Mouse (Mus musculus): ENCODE measurements around the gene Olfr1047. TPM values are rescaled to one million over a fixed set of nuclear protein-coding genes. Genes with fewer than 3 reads are reported as not detected.
"Not testable (repeated sequence)": the region's sequence is repeated elsewhere in the genome, so short reads cannot be mapped to it uniquely, and the experiment has no call there.

Olfr1047 gene
- total RNA-seq (2014; fragmentation: Nextera tagmentation): not detected in 2 replicates
- not detected in 2 replicates for total RNA-seq (2017)

- ATAC-seq (replicated peaks; ENCODE audit: low FRiP score, low TSS enrichment, poor library complexity, severe bottlenecking): no peak
Observed at GRCm38 (mm10) chr2:86231301-86231700, at the start of gene Olfr1047. Gene Olfr1047 (minus strand): TSS chr2:86231401.

GRCm38 (mm10) chr2:86278988-86279387 lies 47.8 kb upstream of the Olfr1047 start, which contains the start of gene Olfr1051:
Gene Olfr1051 (minus strand): TSS chr2:86279088.
- ATAC-seq (replicated peaks; ENCODE audit: low FRiP score, low TSS enrichment, poor library complexity, severe bottlenecking): not testable (repeated sequence)

- not testable (repeated sequence) for ATAC-seq (replicated peaks; ENCODE audit: low FRiP score, low TSS enrichment, poor library complexity, severe bottlenecking)
Observed at GRCm38 (mm10) chr2:86258228-86258627, 27.0 kb upstream of the Olfr1047 start, which contains the start of gene Olfr1049. Gene Olfr1049 (minus strand): TSS chr2:86258328.

GRCm38 (mm10) chr2:86240189-86240588 lies 9.0 kb upstream of the Olfr1047 start, which contains the start of gene Olfr1048:
Gene Olfr1048 (minus strand): TSS chr2:86240289.
- ATAC-seq (replicated peaks; ENCODE audit: low FRiP score, low TSS enrichment, poor library complexity, severe bottlenecking): no peak

- ATAC-seq (replicated peaks; ENCODE audit: low FRiP score, low TSS enrichment, poor library complexity, severe bottlenecking): no peak
Observed at GRCm38 (mm10) chr2:86219214-86219613, 12.0 kb downstream of the Olfr1047 start, which contains the start of gene Olfr1046. Gene Olfr1046 (minus strand): TSS chr2:86219314.

- no peak for ATAC-seq (replicated peaks; ENCODE audit: low FRiP score, low TSS enrichment, poor library complexity, severe bottlenecking)
Observed at GRCm38 (mm10) chr2:86202909-86203308, 28.3 kb downstream of the Olfr1047 start, which contains the start of gene Olfr1045. Gene Olfr1045 (minus strand): TSS chr2:86203009.

DNA sequence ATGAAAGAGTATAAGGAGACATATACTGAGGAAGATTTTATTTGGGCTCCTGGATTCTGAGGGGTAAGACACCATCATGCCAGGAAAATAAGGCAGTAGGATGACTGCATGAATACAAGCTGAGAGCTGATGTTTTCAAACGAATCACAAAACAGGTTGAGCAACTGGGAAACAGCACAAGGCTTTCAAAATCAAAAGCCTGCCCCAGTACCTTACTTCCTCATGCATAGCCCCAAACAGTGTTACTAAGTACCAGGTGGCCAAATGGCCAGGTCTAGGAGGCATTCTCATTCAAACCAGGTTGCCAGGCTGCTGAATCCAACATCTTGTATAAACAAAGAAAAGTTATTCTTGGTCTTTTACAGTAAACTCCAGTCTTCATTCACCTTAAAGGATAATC lies 35.3 kb downstream of the Olfr1047 start:
- no peak for ATAC-seq (replicated peaks; ENCODE audit: low FRiP score, low TSS enrichment, poor library complexity, severe bottlenecking)

DNA sequence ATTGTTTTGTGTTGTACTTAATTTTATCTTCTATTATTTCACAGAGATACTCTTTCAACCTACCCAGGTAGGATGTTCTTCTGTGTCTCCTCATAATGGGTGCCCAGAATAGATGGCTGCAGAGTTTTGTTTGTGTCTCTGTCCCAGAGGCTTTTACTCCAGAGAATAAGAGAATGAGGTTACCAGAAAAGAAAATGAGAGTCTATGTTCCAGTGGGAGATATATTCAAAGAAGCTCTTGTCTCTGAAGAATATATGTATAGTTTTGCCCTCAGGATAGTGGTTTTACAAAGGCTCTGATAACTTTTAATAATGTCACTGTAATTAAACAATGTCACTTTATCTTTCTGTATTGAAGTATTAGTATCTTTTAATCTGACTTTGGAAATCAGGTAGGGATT lies 45.6 kb downstream of the Olfr1047 start, which contains the start of gene Olfr52:
TSS of gene Olfr52 (minus strand) at position 101 of the 400 bp plus-strand sequence.
- no peak for ATAC-seq (replicated peaks; ENCODE audit: low FRiP score, low TSS enrichment, poor library complexity, severe bottlenecking)

DNA sequence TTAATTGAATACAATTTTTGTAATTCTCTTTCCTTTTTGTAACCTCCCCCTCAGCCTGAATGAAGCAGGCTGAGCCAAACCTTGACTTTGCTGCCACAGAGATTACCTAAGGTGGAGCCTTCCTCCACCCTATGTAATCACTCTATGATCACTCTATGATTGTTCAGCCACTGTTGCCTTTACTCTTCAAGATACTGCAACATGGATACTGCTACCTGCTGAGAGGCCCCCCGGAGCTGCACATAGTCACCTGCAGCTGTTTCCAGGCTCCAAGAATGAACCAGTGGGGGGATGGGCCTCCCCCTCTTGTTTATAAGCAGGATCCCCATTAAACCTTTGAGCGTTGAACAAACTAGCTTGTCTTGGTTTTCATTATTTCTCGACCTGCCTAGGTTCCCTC lies 51.3 kb downstream of the Olfr1047 start:
- no peak for ATAC-seq (replicated peaks; ENCODE audit: low FRiP score, low TSS enrichment, poor library complexity, severe bottlenecking)

DNA sequence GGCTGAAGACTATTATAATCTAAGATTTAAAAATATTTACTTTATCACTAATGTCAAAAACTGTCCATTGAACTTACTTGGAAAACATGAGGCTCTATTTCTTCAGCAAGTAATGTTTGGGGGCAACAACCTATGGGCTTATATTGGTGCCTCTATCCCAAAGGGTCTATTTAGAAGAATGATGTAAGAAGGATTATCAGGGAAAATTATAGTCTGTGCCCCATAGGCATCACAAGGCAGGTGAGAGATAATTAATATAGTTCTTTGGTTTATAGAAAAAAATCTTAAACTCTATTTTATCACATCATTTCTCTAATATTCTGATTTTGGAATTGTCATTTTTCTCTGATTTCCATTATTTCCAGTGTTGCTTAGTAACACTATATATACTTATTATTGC lies 53.5 kb downstream of the Olfr1047 start, which contains the start of gene Olfr1044:
TSS of gene Olfr1044 (minus strand) at position 101 of the 400 bp plus-strand sequence.
- no peak for ATAC-seq (replicated peaks; ENCODE audit: low FRiP score, low TSS enrichment, poor library complexity, severe bottlenecking)

Other genes with a start within 250 kb of the Olfr1047 start
- gene Olfr1031, start 241.1 kb downstream of the Olfr1047 start, total RNA-seq (2014; fragmentation: Nextera tagmentation): not detected in 2 replicates
- not detected in 2 replicates for gene Olfr1031, start 241.1 kb downstream of the Olfr1047 start, total RNA-seq (2017)
- not detected in 2 replicates for gene Olfr1032, start 225.9 kb downstream of the Olfr1047 start, total RNA-seq (2014; fragmentation: Nextera tagmentation)
- not detected in 2 replicates for gene Olfr1032, start 225.9 kb downstream of the Olfr1047 start, total RNA-seq (2017)
- 0.09 TPM in 1 of 2 replicates, not detected in the other for gene Olfr1033, start 210.8 kb downstream of the Olfr1047 start, total RNA-seq (2014; fragmentation: Nextera tagmentation)
- not detected in 2 replicates for gene Olfr1033, start 210.8 kb downstream of the Olfr1047 start, total RNA-seq (2017)
- not detected in 2 replicates for gene Olfr1034, start 185.5 kb downstream of the Olfr1047 start, total RNA-seq (2014; fragmentation: Nextera tagmentation)
- not detected in 2 replicates for gene Olfr1034, start 185.5 kb downstream of the Olfr1047 start, total RNA-seq (2017)
- gene Olfr1036, start 157.4 kb downstream of the Olfr1047 start, total RNA-seq (2014; fragmentation: Nextera tagmentation): not detected in 2 replicates
- gene Olfr1036, start 157.4 kb downstream of the Olfr1047 start, total RNA-seq (2017): not detected in 2 replicates
- not detected in 2 replicates for gene Olfr1037, start 144.0 kb downstream of the Olfr1047 start, total RNA-seq (2014; fragmentation: Nextera tagmentation)
- not detected in 2 replicates for gene Olfr1037, start 144.0 kb downstream of the Olfr1047 start, total RNA-seq (2017)
- gene Olfr1039, start 95.5 kb downstream of the Olfr1047 start, total RNA-seq (2014; fragmentation: Nextera tagmentation): not detected in 2 replicates
- not detected in 2 replicates for gene Olfr1039, start 95.5 kb downstream of the Olfr1047 start, total RNA-seq (2017)
- gene Olfr1040, start 84.7 kb downstream of the Olfr1047 start, total RNA-seq (2014; fragmentation: Nextera tagmentation): not detected in 2 replicates
- gene Olfr1040, start 84.7 kb downstream of the Olfr1047 start, total RNA-seq (2017): not detected in 2 replicates
- not detected in 2 replicates for gene Olfr1042, start 69.6 kb downstream of the Olfr1047 start, total RNA-seq (2014; fragmentation: Nextera tagmentation)
- not detected in 2 replicates for gene Olfr1042, start 69.6 kb downstream of the Olfr1047 start, total RNA-seq (2017)
- gene Olfr1043, start 63.9 kb downstream of the Olfr1047 start, total RNA-seq (2014; fragmentation: Nextera tagmentation): not detected in 2 replicates
- not detected in 2 replicates for gene Olfr1043, start 63.9 kb downstream of the Olfr1047 start, total RNA-seq (2017)
- not detected in 2 replicates for gene Olfr1044, start 53.6 kb downstream of the Olfr1047 start, total RNA-seq (2014; fragmentation: Nextera tagmentation)
- not detected in 2 replicates for gene Olfr1044, start 53.6 kb downstream of the Olfr1047 start, total RNA-seq (2017)
- not detected in 2 replicates for gene Olfr52, start 45.7 kb downstream of the Olfr1047 start, total RNA-seq (2014; fragmentation: Nextera tagmentation)
- not detected in 2 replicates for gene Olfr52, start 45.7 kb downstream of the Olfr1047 start, total RNA-seq (2017)
- gene Olfr1045, start 28.4 kb downstream of the Olfr1047 start, total RNA-seq (2014; fragmentation: Nextera tagmentation): not detected in 2 replicates
- gene Olfr1045, start 28.4 kb downstream of the Olfr1047 start, total RNA-seq (2017): not detected in 2 replicates
- gene Olfr1046, start 12.1 kb downstream of the Olfr1047 start, total RNA-seq (2014; fragmentation: Nextera tagmentation): not detected in 2 replicates
- gene Olfr1046, start 12.1 kb downstream of the Olfr1047 start, total RNA-seq (2017): not detected in 2 replicates
- gene Olfr1048, start 8.9 kb upstream of the Olfr1047 start, total RNA-seq (2014; fragmentation: Nextera tagmentation): not detected in 2 replicates
- gene Olfr1048, start 8.9 kb upstream of the Olfr1047 start, total RNA-seq (2017): not detected in 2 replicates
- not detected in 2 replicates for gene Olfr1049, start 26.9 kb upstream of the Olfr1047 start, total RNA-seq (2014; fragmentation: Nextera tagmentation)
- gene Olfr1049, start 26.9 kb upstream of the Olfr1047 start, total RNA-seq (2017): not detected in 2 replicates
- not detected in 2 replicates for gene Olfr1051, start 47.7 kb upstream of the Olfr1047 start, total RNA-seq (2014; fragmentation: Nextera tagmentation)
- not detected in 2 replicates for gene Olfr1051, start 47.7 kb upstream of the Olfr1047 start, total RNA-seq (2017)
- not detected in 2 replicates for gene Olfr1052, start 61.1 kb upstream of the Olfr1047 start, total RNA-seq (2014; fragmentation: Nextera tagmentation)
- not detected in 2 replicates for gene Olfr1052, start 61.1 kb upstream of the Olfr1047 start, total RNA-seq (2017)
- not detected in 2 replicates for gene Olfr1053, start 83.9 kb upstream of the Olfr1047 start, total RNA-seq (2014; fragmentation: Nextera tagmentation)
- not detected in 2 replicates for gene Olfr1053, start 83.9 kb upstream of the Olfr1047 start, total RNA-seq (2017)
- not detected in 2 replicates for gene Olfr1054, start 104.0 kb upstream of the Olfr1047 start, total RNA-seq (2014; fragmentation: Nextera tagmentation)
- gene Olfr1054, start 104.0 kb upstream of the Olfr1047 start, total RNA-seq (2017): not detected in 2 replicates
- not detected in 2 replicates for gene Olfr1055, start 118.9 kb upstream of the Olfr1047 start, total RNA-seq (2014; fragmentation: Nextera tagmentation)
- not detected in 2 replicates for gene Olfr1055, start 118.9 kb upstream of the Olfr1047 start, total RNA-seq (2017)
- not detected in 2 replicates for gene Olfr1056, start 131.1 kb upstream of the Olfr1047 start, total RNA-seq (2014; fragmentation: Nextera tagmentation)
- gene Olfr1056, start 131.1 kb upstream of the Olfr1047 start, total RNA-seq (2017): not detected in 2 replicates
- gene Olfr1057, start 147.0 kb upstream of the Olfr1047 start, total RNA-seq (2014; fragmentation: Nextera tagmentation): not detected in 2 replicates
- gene Olfr1057, start 147.0 kb upstream of the Olfr1047 start, total RNA-seq (2017): not detected in 2 replicates
- gene Olfr1058, start 157.2 kb upstream of the Olfr1047 start, total RNA-seq (2014; fragmentation: Nextera tagmentation): not detected in 2 replicates
- not detected in 2 replicates for gene Olfr1058, start 157.2 kb upstream of the Olfr1047 start, total RNA-seq (2017)
- not detected in 2 replicates for gene Olfr1061, start 182.6 kb upstream of the Olfr1047 start, total RNA-seq (2014; fragmentation: Nextera tagmentation)
- not detected in 2 replicates for gene Olfr1061, start 182.6 kb upstream of the Olfr1047 start, total RNA-seq (2017)
- gene Olfr1062, start 195.3 kb upstream of the Olfr1047 start, total RNA-seq (2014; fragmentation: Nextera tagmentation): not detected in 2 replicates
- not detected in 2 replicates for gene Olfr1062, start 195.3 kb upstream of the Olfr1047 start, total RNA-seq (2017)
- gene Olfr1065, start 219.2 kb upstream of the Olfr1047 start, total RNA-seq (2014; fragmentation: Nextera tagmentation): not detected in 2 replicates
- not detected in 2 replicates for gene Olfr1065, start 219.2 kb upstream of the Olfr1047 start, total RNA-seq (2017)
- not detected in 2 replicates for gene Olfr1066, start 224.9 kb upstream of the Olfr1047 start, total RNA-seq (2014; fragmentation: Nextera tagmentation)
- gene Olfr1066, start 224.9 kb upstream of the Olfr1047 start, total RNA-seq (2017): not detected in 2 replicates

Measured in megakaryocyte-erythroid progenitor cell, adult 5-6 weeks (primary cell).